Mouse (Mus musculus): ENCODE data around the gene Gtf2ird2. TPM values are rescaled to one million over a fixed set of nuclear protein-coding genes. Genes with fewer than 3 reads are reported as not detected.

Gtf2ird2 gene
- polyA plus RNA-seq, 1 experiment from 2014 or later: 5.9 TPM

DNA sequence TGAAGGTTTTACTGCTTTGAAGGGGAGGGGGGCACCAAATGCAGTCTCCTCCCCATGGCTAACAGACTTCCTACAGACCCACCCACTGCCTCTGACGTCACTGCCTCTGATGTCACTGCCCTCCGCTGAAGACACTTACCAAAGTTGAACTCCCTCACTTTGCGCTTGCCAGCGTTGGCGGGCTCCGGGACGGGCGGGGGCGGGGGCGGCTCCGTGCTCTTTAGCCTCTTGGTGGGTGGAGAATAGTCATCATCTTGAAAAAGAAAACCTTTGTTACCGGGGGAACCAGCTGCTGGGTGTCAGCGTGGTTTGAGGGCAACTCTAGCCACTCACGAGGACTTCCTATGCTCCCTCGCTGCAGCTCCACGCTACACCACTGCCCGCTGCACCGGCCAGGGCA, 82.6 kb downstream of the Gtf2ird2 start:
- peak; percentile 91 for DNase-seq (ENCODE audit: low spot score)

DNA sequence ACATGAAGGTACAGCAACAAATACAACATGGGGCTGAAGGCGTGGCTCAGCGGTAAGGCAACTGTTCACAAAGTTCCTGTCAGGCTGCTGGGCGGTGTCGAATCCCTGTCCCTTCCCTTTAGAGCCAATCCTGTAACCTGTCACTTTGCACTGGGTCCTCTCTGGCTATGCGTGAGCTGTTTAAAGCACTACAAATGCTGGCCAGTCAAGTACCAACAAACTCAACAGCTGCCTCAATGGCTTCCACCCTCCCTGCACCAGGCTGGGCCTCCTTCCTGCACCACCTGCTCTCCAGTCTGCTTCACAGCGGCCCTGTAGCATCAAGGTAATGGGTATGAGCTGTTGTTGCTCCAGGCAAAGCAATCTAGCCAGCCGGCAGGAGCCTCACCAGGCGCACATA, 84.9 kb downstream of the Gtf2ird2 start:
- peak; percentile 23 for DNase-seq (ENCODE audit: low spot score)

DNA sequence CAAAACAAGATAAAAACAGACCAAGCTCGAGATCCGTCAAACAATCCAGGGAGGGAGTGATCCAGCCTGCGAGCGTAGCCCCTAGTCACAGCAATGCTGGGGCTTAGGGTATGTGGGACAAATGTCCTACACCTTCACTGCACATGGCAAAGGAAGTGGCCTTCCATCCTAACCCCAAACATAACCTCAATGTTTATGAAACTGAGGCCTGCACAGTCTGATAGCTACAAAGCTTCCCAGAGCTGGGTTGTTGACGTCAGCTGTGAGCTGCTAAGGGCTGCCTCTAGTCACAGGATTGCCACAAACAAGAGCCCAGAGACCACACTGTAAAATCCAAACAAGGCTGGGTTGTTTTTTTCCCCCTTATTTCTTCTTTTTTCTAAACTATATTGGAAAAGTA, 85.9 kb downstream of the Gtf2ird2 start:
- DNase-seq (ENCODE audit: low spot score): peak; percentile 79

DNA sequence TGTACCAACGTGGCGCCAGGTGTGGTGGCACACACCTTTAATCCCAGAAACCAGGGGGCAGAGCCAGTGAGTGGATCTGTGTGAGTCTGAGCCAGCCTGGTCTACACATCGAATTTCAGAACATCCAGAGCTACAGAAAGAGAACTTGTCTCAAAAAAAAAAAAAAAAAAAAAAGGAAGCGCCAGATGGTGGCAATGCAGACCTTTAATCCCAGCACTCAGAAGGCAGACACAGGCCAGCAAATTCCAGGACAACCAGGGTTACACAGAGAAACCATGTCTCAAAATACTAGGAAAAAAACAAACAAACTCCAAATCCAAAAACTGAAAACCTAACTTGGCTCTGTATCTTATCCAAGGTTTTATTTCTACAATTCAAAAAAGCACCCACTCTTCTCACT, 86.7 kb downstream of the Gtf2ird2 start:
- no peak for DNase-seq (ENCODE audit: low spot score)

DNA sequence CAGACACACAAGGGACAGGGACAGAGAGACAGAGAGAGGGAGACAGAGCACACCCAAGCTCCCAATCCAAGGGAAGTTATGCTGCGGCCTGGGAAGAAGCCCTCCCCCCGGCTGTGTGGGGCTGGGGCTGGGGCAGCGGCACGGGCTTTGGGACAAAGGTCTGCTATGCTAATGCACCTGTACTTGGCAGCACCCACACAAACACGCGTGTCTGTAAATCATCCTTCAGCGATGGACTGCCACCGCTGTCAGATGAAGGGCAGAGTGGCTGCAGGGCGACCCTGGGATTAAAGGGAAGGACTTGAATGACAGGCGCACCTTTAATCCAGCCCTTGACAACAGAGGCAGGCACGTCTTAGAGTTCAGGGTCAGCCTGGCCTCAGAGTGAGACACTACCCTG, 87.6 kb downstream of the Gtf2ird2 start:
- no peak for DNase-seq (ENCODE audit: low spot score)

DNA sequence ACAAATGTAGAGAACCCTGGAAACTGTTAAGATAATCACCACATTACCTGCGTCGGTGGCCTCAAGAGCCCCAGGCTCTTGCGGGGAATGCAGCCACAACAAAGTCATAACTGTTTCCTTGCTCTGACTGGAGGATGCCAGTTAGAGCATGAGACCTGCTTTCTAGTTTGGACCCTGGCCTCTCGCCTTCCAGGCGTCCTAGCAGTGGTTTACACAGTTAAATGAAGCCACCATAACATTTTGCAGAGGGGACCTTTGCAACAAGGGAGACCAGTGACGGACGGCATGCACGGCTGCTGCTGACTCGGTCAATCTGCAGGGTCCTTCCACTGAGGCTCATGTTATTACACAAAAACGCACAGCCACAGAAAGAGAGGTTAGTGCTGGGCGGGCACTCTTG, 88.9 kb downstream of the Gtf2ird2 start:
- DNase-seq (ENCODE audit: low spot score): peak; percentile 66

DNA sequence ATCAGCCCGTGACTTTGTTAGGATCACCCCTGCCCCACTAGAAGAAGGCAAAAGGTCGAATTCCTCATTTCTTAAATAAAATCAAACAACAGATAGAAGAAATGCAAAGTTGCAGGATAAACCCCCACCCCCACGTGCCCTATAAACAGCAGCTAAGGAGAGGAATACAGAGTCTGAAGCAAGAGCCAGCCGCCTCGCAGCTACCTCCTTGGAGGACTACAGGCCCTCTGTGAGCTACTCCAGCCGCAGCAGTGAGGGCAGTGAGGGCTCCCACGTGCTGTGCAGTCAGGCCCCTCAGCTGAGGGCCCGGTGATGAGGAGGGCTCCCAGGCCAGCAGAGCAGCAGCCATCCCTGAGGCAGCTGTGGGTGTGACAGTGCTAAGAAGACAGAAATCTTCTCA, 89.9 kb downstream of the Gtf2ird2 start:
- DNase-seq (ENCODE audit: low spot score): no peak

Other genes with a start within 250 kb of the Gtf2ird2 start
- 2.3 and 3.4 TPM in 2 replicates for gene Castor2, start 84.3 kb upstream of the Gtf2ird2 start, polyA plus RNA-seq (2015; fragmentation: Nextera tagmentation; extraction: Ambion mirVana)
- gene Rcc1l, start 7.2 kb upstream of the Gtf2ird2 start, polyA plus RNA-seq (2015; fragmentation: Nextera tagmentation; extraction: Ambion mirVana): 21.0 and 22.4 TPM in 2 replicates
- gene Ncf1, start 45.6 kb downstream of the Gtf2ird2 start, polyA plus RNA-seq (2015; fragmentation: Nextera tagmentation; extraction: Ambion mirVana): 9.6 and 10.3 TPM in 2 replicates
- 124 and 130 TPM in 2 replicates for gene Gtf2i, start 130.7 kb downstream of the Gtf2ird2 start, polyA plus RNA-seq (2015; fragmentation: Nextera tagmentation; extraction: Ambion mirVana)